Mouse (Mus musculus) hematopoietic stem cell, adult 5-6 weeks (primary cell): ENCODE measurements at regions not wholly inside any gene's neighbourhood (a gene's known extent, or its start where the extent isn't known, plus 50 kb on each side); places are given as distances from the start of the nearest gene placed in this dataset.

Source experiments
- ATAC-seq, 2 experiments: fragments of 125-278 bp in 1 of 2; replicated peaks in 1 of 2; 2 replicates each; pipeline ENCODE4 v1.8.0; 2016 to 2017; ENCODE audit warnings: inconsistent platforms in 2 of 2, mild to moderate bottlenecking in 2 of 2, moderate number of reproducible peaks in 2 of 2, low read depth in 1 of 2, moderate TSS enrichment in 1 of 2; ENCODE audit not compliant: low FRiP score in 2 of 2, poor library complexity in 2 of 2, severe bottlenecking in 2 of 2, insufficient read depth in 1 of 2, low TSS enrichment in 1 of 2

DNA sequence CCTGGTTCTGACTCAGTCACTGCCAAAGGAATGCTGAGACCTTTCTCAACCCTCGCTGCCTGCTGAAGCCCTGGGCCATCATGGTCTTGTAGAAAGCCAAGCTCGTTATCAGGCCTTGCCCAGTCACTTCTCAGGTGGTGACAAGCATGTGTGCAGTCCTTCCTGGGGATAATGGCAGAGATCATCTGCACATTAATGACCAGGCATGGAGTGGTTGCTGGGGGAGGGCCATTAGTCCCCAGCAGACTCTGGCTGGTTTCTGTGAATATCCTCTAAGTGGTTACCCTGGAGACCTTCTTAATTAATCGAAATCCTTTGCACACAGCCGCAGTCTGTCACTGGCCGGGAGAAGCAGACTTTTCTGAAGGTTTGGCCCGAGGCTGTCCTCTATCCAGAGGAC, 239.0 kb downstream of the Sipa1l2 start:
- ATAC-seq = no peak

DNA sequence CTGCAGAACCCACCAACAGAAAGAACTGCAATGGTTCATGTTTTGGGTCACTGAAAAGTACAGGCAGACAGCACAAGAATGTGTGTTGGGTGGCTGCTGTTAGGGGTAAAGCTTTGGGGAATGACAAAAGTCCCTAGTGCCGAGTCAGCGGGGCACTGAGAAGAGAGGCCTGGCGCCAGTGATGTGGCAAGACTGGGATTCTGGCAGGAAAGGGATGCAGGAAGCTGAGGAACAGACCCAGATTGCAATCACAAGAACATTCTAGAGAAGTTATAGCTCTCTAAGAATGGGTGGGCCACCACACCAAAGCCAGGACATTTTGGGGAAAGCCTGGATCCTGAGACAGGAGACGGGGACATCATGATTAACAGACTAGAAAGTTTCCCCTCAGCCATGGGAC, 241.0 kb downstream of the Sipa1l2 start:
- no peak for ATAC-seq

DNA sequence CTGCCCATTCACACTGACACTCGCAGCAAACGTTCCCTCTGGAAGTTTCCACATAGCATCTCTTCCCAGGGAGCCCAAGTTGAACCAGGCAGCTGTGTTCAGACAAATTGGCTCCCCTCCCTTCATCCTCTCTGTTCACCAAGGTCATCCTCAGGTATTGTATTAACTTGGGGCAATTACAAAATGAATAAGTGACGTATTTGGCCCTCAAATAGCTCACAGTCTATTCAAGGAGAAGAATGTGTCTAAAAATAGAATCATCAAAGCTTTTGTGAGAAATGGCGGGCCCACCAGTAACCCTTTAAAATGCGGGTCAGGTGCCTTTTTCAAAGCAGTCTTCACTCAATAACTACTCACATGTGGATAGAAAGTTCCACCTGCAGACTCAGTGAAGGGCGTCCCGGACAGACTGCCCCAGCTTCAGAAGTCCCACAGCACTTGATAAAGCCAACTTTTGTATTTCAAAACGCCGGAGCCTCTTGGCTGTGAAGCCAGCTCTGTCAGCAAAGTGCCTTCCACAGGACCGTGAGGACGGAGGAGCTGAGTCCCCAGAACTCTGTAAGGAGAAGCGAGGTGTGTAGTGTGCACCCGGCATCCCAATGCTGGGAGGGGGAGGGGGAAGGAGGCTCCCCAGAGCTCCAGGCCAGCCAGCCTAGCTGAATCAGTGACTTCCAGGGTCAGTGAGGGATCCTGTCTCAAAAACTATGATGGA, 241.9 kb downstream of the Sipa1l2 start:
- no peak for ATAC-seq

DNA sequence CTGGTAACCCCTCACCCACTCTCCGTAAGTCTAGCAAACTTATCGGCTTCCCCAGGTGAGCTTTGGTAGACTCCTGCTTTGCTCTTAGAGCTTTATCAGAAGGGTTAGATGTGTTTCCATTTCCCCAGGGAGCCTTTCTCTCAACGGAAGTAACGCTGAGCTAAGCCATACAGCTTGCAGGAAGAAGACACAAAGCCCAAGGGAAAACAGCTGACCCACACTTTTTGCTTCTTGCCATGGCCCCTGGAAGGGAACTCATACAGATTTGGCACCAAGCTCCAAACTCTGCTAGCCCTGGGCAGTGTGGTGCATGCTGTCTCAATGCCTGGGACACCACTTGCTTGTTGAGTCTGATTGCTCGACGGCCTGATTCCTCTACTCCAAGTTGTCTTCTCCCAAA, 242.6 kb downstream of the Sipa1l2 start:
- ATAC-seq = no peak

DNA sequence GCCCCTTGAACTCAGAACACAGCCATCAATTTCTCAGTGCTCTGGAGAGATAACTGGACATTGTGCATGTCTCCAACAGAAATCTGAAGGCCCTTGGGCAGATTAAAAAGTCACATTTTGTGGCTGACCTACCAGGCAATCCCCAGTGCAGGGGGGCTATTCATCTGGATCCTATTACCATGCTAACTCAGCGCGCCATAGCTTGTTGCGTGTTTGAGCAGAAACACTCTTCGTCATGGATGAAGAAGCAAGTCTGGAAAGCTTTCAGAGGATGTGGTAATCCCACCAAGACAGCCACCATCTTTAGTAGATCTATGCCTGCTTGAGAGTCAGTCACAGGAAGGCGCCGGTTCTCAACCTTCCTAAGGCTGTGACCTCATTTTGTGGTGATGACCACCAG, 243.9 kb downstream of the Sipa1l2 start:
- ATAC-seq = no peak

DNA sequence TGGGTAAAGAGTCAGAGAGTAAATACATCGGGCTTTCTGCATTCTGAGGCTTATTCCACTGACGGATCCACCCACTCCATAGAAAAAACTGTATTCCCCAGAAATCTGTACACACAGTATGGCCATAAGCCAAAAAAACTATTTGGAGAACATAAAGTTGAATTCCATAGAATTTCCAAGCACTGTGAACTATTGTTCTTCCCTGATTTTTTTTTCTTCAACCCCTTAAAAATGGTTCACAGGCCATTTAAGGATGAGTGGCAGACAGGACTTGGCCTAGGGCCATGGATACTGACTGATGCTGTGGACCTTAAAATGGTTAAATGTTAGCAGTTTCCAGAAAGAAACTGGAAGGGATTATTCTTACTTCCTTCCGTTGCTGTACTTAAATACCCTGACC, 247.0 kb downstream of the Sipa1l2 start:
- ATAC-seq = no peak

DNA sequence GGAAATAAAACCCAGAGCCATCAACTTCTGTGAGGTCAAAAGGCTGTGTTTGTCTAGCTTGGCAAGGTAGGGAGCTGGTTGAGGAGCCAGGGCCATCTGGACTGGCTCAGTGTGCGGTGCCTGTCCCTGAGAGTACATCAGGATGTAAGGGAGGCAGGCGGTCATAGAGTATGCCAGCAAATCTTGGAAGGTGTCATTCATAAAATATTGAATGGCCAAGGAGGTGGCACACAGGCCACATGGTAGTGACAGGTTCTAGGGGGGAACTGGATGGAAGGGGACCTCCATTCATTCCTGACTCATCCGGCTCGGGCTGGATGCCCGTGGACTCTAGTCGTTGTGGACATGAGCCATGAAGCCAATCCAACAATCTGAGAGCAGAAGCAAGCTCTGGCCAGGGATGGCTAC, 252.0 kb downstream of the Sipa1l2 start:
- ATAC-seq = no peak

DNA sequence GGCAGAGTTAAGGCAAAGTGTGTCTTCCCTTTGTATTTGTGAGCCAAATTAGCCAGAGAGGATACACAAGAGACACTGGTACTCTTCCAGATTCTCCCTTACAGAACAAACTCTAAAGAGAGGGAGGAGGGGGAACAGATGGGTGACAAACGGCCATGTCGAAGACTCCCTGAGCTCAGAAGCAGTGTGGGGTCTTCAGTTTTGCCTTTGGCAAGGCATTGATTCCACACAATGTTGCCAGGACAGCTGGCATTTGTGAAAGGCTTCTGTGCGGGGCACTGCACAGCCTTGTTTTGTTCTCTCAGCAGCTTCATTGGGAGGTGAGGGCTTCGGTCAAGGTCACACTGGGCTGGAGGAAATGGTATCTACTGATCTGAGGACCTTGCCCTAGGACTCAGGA, 253.9 kb downstream of the Sipa1l2 start:
- no peak for ATAC-seq

DNA sequence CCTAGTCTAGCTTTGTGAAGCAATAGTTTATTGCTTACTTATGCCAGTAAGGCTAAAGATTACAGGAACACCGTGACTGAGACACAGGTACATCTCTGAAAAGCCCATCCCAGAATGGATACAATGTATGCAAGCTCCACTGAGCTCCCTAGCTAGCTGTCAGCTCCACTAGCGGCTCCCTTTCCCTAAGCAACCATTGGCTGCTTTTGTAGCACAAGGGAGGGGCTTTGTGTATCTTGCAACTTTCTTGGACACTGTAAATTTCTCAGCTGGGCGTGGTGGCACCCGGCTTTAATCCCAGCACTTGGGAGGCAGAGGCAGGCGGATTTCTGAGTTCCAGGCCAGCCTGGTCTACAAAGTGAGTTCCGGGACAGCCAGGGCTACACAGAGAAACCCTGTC, 254.6 kb downstream of the Sipa1l2 start:
- no peak for ATAC-seq

DNA sequence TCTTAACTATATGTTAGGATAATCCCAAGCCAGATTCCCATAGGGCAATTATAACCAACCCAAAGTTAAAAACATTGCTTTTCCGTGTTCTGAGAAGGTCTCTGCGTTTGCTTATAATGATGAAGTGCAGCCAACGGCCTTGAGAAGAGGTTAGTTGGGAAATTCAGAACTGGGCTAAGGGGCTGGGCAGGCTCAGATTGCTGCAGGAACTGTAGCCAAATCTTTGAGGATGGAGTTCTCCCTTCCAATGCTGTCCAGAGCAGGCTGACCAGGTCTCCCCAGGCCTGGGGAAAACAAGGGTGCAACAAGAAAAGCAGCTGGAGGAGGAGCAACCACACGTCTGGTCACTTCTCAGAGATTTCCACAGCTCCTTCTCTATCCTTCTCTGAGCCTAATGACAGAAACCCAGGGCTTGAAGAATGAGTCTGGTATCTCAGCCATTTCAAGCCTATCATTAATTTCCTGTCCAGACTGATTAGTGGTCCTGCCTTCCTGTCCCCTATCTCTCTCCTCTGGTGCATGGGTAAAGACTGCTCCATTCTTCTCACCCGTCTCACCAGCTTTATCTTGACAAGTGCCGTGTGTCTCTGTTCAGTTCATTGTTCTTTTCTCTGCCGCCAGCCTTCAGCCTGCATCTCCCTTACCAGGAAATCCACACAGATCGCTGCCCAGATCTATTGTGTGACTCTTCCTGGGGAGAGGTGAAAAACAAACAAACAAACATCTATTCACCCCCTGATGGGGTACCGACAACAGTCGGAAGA, 255.2 kb downstream of the Sipa1l2 start:
- no peak for ATAC-seq

DNA sequence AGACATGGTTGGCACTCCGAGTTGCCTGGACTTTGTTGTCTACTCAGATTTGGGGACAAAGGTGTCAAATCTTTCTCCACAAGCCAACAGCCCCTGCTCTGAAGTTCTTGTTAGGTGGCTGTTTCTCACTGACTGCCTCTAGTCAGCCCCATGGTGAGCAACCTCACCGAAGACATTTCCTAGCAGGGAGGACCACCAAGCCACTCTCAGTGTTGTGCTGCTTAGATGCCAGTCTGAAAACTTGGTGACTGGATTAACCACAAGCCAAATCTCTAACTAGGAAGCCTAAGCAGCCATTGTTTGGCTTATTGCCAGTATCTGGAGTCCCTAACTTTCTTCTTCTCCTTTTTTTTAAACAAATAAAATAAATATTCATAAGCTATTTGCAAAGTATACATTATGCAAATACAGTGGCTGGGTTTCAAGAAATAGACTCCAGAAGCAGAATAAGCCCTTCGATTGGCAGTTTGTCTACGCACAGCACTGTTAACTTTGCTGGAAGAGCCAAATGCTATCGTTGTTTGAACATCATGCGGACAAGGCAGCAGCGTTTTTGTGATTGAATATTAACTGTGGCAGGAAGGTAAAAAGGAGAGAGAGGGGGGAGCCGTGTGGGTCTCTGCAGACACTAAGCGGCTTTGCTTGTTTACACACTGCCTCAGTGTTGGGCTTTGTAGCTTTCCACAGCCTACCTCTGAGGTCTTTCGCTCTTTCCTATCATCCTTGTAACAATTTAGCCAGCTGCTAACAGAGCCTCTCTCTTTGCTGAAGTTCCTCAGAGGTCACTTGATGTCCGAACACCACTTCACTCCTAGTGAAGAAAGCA, 257.4 kb downstream of the Disc1 start:
- no peak for ATAC-seq
